Mouse (Mus musculus): ENCODE data around the gene Cdc37l1. TPM values are rescaled to one million over a fixed set of nuclear protein-coding genes. Genes with fewer than 3 reads are reported as not detected.
"Not testable (repeated sequence)": the region's sequence is repeated elsewhere in the genome, so short reads cannot be mapped to it uniquely, and the experiment has no call there.

The Cdc37l1 gene
- polyA plus RNA-seq, 1 experiment from 2014 or later, result 41.2 TPM

DNA sequence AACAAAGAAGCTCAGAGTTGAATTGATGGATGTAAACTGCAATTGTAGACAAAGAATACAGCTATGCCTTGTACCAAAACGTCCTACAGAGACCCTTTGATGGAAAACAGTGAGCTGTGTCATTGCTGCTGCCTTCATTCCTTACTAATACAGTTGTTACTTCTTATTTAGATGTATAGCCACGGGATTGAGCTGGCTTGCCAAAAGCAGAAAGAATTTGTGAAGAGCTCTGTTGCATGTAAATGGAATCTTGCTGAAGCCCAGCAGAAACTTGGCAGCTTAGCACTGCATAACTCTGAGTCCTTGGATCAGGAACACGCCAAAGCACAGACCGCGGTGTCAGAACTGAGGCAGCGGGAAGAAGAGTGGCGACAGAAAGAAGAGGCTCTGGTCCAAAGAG lies 4.7 kb downstream of the Cdc37l1 start:
- Histone ChIP-seq H3K36me3 (ENCODE audit: control insufficient read depth, insufficient read depth, low read length) (peaks cover 6% of the 10 kb centered on the region; the same call in 1 of the 2 replicates), H3K4me1 (ENCODE audit: control insufficient read depth, insufficient read depth, low read depth, low read length) (peaks cover 8% of the 10 kb centered on the region), H3K27ac (ENCODE audit: low read depth, low read length) (0 out of 2 replicates have a peak overlapping the region, but pooled peaks have one; percentile 42), H3K9ac (ENCODE audit: low read depth, low read length) (no peak overlapping the region), H3K9me3 (ENCODE audit: control insufficient read depth, low read length) (no peaks in the 10 kb centered on the region), H3K4me3 (ENCODE audit: low read length) (no peak overlapping the region), H3K4me2 (ENCODE audit: low read length) (no peak overlapping the region), H3K27me3 (replicated peaks; ENCODE audit: control insufficient read depth, insufficient read depth, low read length) (no peaks in the 10 kb centered on the region)
- ATAC-seq, result peak; percentile 57
- WGBS, result 54% methylated on average over 7 of the region's 7 CpGs

GRCm38 (mm10) chr19:28995366-28995765 lies 5.2 kb downstream of the Cdc37l1 start:
- Histone ChIP-seq H3K9me3 (ENCODE audit: control insufficient read depth, low read length) (no peaks in the 10 kb centered on the region), H3K27me3 (replicated peaks; ENCODE audit: control insufficient read depth, insufficient read depth, low read length) (no peaks in the 10 kb centered on the region), H3K4me2 (ENCODE audit: low read length) (no peak overlapping the region), H3K36me3 (ENCODE audit: control insufficient read depth, insufficient read depth, low read length) (peaks cover 6% of the 10 kb centered on the region; the same call in 1 of the 2 replicates), H3K9ac (ENCODE audit: low read depth, low read length) (no peak overlapping the region), H3K27ac (ENCODE audit: low read depth, low read length) (no peak overlapping the region), H3K4me3 (ENCODE audit: low read length) (no peak overlapping the region), H3K4me1 (ENCODE audit: control insufficient read depth, insufficient read depth, low read depth, low read length) (peaks cover 8% of the 10 kb centered on the region)
- ATAC-seq, result no peak
- WGBS, result 83% methylated on average over 5 of the region's 5 CpGs

DNA sequence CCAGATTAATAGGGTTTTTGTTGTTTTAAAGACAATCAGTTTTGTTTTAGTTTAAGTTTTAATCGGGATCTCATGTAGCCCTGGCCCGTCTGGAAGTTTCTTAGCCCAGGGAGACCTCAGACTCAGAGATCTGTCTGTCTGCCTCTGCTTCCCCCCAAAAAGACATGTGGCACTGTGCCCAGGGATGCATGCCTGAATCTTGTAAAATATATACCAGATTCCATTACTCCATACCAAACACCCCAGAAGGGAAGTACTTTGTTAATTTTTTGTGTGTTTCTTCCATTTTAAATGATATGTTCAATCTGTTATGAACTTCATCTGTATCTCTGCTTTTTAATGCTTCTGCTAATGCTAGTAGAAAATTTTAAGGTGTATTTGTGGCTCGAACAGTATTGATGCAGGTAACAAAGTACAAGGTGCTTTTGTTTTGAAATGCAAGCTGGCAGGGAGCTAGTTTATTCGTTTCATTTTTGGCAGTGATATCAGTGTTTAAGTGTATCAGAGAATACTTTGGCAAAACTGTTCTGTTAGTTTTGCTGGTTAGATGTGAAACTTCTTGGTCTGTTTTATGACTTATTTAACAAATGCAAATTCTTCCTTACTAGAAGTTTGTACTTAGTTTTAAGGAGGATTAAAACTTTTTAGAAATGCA lies 8.0 kb downstream of the Cdc37l1 start:
- H3K4me1 ChIP-seq (ENCODE audit: control insufficient read depth, insufficient read depth, low read depth, low read length), result no peaks in the 10 kb centered on the region
- no peak for ATAC-seq
- H3K9me3 ChIP-seq (ENCODE audit: control insufficient read depth, low read length), result no peaks in the 10 kb centered on the region
- WGBS, result 93% methylated on average over 4 of the region's 4 CpGs
- H3K9ac ChIP-seq (ENCODE audit: low read depth, low read length), result no peak overlapping the region
- no peak overlapping the region for H3K4me2 ChIP-seq (ENCODE audit: low read length)
- H3K4me3 ChIP-seq (ENCODE audit: low read length), result no peak overlapping the region
- H3K36me3 ChIP-seq (ENCODE audit: control insufficient read depth, insufficient read depth, low read length), result peaks cover 11% of the 10 kb centered on the region; the same call in 1 of the 2 replicates
- H3K27ac ChIP-seq (ENCODE audit: low read depth, low read length), result no peak overlapping the region
- no peaks in the 10 kb centered on the region for H3K27me3 ChIP-seq (replicated peaks; ENCODE audit: control insufficient read depth, insufficient read depth, low read length)

- H3K36me3 ChIP-seq (ENCODE audit: control insufficient read depth, insufficient read depth, low read length); H3K27ac ChIP-seq (ENCODE audit: low read depth, low read length); H3K9me3 ChIP-seq (ENCODE audit: control insufficient read depth, low read length); ATAC-seq; H3K27me3 ChIP-seq (replicated peaks; ENCODE audit: control insufficient read depth, insufficient read depth, low read length); H3K9ac ChIP-seq (ENCODE audit: low read depth, low read length); H3K4me1 ChIP-seq (ENCODE audit: control insufficient read depth, insufficient read depth, low read depth, low read length); H3K4me3 ChIP-seq (ENCODE audit: low read length); H3K4me2 ChIP-seq (ENCODE audit: low read length): not testable (repeated sequence)
- 97% methylated on average over 16 of the region's 16 CpGs for WGBS
Measured at GRCm38 (mm10) chr19:29000321-29000720, 10.2 kb downstream of the Cdc37l1 start.

GRCm38 (mm10) chr19:29008069-29008706 lies 18.0 kb downstream of the Cdc37l1 start:
- no peak overlapping the region for H3K4me2 ChIP-seq (ENCODE audit: low read length)
- H3K9me3 ChIP-seq (ENCODE audit: control insufficient read depth, low read length), result no peaks in the 10 kb centered on the region
- WGBS, result 88% methylated on average over 3 of the region's 3 CpGs
- H3K27ac ChIP-seq (ENCODE audit: low read depth, low read length), result no peak overlapping the region
- H3K4me1 ChIP-seq (ENCODE audit: control insufficient read depth, insufficient read depth, low read depth, low read length), result no peaks in the 10 kb centered on the region
- peaks cover 11% of the 10 kb centered on the region for H3K36me3 ChIP-seq (ENCODE audit: control insufficient read depth, insufficient read depth, low read length)
- H3K9ac ChIP-seq (ENCODE audit: low read depth, low read length), result no peak overlapping the region
- ATAC-seq, result no peak
- H3K4me3 ChIP-seq (ENCODE audit: low read length), result no peak overlapping the region
- H3K27me3 ChIP-seq (replicated peaks; ENCODE audit: control insufficient read depth, insufficient read depth, low read length), result no peaks in the 10 kb centered on the region

GRCm38 (mm10) chr19:29009046-29009445 lies 18.9 kb downstream of the Cdc37l1 start:
- Histone ChIP-seq H3K9ac (ENCODE audit: low read depth, low read length) (no peak overlapping the region), H3K4me3 (ENCODE audit: low read length) (no peak overlapping the region), H3K9me3 (ENCODE audit: control insufficient read depth, low read length) (no peaks in the 10 kb centered on the region), H3K27ac (ENCODE audit: low read depth, low read length) (no peak overlapping the region), H3K27me3 (replicated peaks; ENCODE audit: control insufficient read depth, insufficient read depth, low read length) (no peaks in the 10 kb centered on the region), H3K36me3 (ENCODE audit: control insufficient read depth, insufficient read depth, low read length) (peaks cover 11% of the 10 kb centered on the region), H3K4me2 (ENCODE audit: low read length) (no peak overlapping the region), H3K4me1 (ENCODE audit: control insufficient read depth, insufficient read depth, low read depth, low read length) (no peaks in the 10 kb centered on the region)
- no peak for ATAC-seq
- WGBS, result 91% methylated on average over 11 of the region's 11 CpGs

DNA sequence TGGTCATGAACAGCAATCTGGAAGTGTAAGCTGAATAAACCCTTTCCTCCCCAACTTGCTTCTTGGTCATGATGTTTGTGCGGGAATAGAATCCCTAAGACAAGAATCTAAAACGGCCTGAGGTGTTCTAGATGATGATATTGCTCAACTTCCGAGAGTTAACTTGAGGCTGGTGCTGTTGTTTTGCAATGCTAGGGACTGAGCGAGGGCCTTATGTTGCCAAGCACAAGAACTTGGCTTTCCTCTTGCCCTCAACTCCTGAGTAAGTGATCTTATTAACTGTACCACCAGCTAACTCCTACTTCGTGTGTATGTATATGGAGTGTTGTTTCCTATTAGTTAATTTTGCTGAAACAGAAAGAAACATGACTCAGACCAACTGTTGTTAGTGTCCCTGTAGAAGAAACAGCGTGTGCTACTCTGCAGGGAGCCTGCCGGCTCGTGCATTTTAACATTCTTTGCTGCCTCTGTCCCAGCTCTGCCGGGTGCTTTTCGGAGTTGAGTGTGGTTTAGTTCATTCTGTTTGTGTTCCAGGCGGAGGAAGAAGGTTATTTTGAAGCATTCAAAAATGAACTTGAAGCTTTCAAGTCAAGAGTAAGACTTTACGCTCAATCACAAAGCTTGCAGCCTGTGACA lies 21.3 kb downstream of the Cdc37l1 start:
- ATAC-seq, result no peak
- WGBS, result 85% methylated on average over 12 of the region's 12 CpGs
- Histone ChIP-seq H3K36me3 (ENCODE audit: control insufficient read depth, insufficient read depth, low read length) (peaks cover 18% of the 10 kb centered on the region), H3K9me3 (ENCODE audit: control insufficient read depth, low read length) (no peaks in the 10 kb centered on the region), H3K27ac (ENCODE audit: low read depth, low read length) (no peak overlapping the region), H3K4me1 (ENCODE audit: control insufficient read depth, insufficient read depth, low read depth, low read length) (no peaks in the 10 kb centered on the region), H3K4me2 (ENCODE audit: low read length) (no peak overlapping the region), H3K4me3 (ENCODE audit: low read length) (no peak overlapping the region), H3K9ac (ENCODE audit: low read depth, low read length) (no peak overlapping the region), H3K27me3 (replicated peaks; ENCODE audit: control insufficient read depth, insufficient read depth, low read length) (no peaks in the 10 kb centered on the region)

DNA sequence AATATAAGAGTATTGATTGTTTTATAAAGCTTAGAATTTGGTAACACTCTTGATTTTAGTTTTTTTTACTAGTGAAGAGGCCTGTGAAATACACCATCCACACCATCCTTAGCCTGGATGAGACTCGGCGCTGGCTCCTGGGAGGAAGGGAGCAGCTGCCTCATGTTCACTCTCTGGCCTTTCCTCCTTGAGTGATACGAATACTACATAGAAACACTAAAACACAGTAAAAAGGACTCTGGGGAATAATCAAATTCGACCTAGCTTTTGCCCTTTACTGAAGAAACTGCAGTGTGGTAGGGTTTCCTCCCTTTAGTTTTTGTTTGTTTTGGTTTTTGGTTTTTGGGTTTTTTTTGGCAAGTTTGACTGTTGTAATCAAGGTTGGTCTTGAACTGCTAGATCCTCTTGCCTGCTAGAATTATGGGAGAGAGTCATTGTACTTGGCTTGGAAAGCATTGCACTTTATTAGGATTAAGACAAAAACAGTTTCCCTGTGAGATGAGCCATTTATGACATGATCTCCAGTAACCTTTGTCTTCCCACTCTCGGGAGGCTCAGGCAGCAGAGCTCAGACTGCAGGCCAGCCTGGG lies 24.4 kb downstream of the Cdc37l1 start:
- no peaks in the 10 kb centered on the region for H3K9me3 ChIP-seq (ENCODE audit: control insufficient read depth, low read length)
- WGBS, result 89% methylated on average over 5 of the region's 5 CpGs
- no peak overlapping the region for H3K4me2 ChIP-seq (ENCODE audit: low read length)
- no peak for ATAC-seq
- no peaks in the 10 kb centered on the region for H3K4me1 ChIP-seq (ENCODE audit: control insufficient read depth, insufficient read depth, low read depth, low read length)
- no peaks in the 10 kb centered on the region for H3K27me3 ChIP-seq (replicated peaks; ENCODE audit: control insufficient read depth, insufficient read depth, low read length)
- H3K36me3 ChIP-seq (ENCODE audit: control insufficient read depth, insufficient read depth, low read length), result peaks cover 29% of the 10 kb centered on the region
- no peak overlapping the region for H3K9ac ChIP-seq (ENCODE audit: low read depth, low read length)
- H3K27ac ChIP-seq (ENCODE audit: low read depth, low read length), result no peak overlapping the region
- no peak overlapping the region for H3K4me3 ChIP-seq (ENCODE audit: low read length)

All from hindbrain, embryonic 16.5 days (tissue).